Mouse (Mus musculus): ENCODE results near the gene Tpte. TPM values are rescaled to one million over a fixed set of nuclear protein-coding genes. Genes with fewer than 3 reads are reported as not detected.
A peak's percentile ranks its signal among the peaks of the same experiment; 100 is the strongest.

The Tpte gene
- total and polyA plus RNA-seq, 3 experiments = not detected

DNA sequence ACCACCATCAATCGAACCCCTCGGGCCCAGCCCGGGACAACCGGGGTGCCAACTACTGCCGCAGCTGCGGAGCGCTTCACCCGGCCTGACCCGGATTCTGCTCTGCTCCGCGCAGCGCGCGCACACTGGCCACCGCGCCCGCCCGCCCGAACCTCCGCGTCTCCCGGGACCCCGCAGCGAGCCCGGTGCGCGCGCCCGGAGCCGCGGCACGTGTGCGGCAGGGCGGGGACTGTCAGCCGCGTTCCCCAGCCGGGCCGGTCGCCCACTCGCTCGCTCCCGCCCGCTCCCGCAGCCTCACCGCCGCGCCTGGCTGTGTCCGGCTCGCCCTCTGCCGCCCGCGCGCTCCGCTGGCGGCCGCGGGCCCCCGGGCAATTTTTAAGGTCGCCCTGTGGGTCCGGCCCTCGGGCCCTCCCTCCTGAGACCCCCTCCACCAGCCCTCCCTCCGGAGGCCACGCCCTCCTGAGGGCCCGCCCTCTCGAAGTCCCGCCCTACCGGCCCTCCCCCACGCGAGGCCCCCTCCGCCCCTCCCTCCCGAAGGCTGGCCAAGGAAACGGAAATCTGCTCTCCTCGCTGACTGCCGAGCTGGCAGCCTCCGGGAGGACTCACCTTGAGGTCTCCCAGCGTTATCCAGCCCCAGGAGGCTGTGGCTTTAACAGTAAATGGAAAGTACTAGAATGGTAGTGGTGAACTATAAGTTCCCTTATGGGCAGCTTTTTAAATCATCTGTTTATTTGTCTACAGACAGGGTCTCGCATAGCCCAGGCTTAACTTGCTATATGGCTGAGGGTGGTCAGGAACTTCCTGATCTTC is 115.1 kb downstream of the Tpte start, which contains the start of gene Slc25a15 (continued):
- TF ChIP-seq POLR2AphosphoS5 (IDR thresholded peaks at IDR 0.05; ENCODE audit: borderline replicate concordance, low read depth, low read length) (no peak), UBTF (IDR thresholded peaks at IDR 0.05; ENCODE audit: borderline replicate concordance, insufficient read depth, low read depth, low read length) (no peak), JUND (IDR thresholded peaks at IDR 0.05; ENCODE audit: low read depth, low read length) (no peak), MYC (IDR thresholded peaks at IDR 0.05; ENCODE audit: low read depth, low read length) (0 out of 2 replicates have a peak, but pooled peaks have one; percentile 9)

GRCm38 (mm10) chr8:22399285-22399880 is 116.1 kb downstream of the Tpte start:
- TF ChIP-seq MXI1 (IDR thresholded peaks at IDR 0.05; ENCODE audit: low read depth, low read length) = no peak
- TF ChIP-seq CTCF (IDR thresholded peaks at IDR 0.05 in 2 of 3, conservative IDR thresholded peaks at IDR 0.05 in 1 of 3; ENCODE audit: control insufficient read depth in 1 of 3, insufficient read depth in 1 of 3, low read depth in 2 of 3, low read length in 3 of 3, poor library complexity in 1 of 3, severe bottlenecking in 1 of 3) = peak in 2 of 3 experiments; percentile 16 to 17; a peak in 2 of 6 replicates
- Histone ChIP-seq H3K9ac (ENCODE audit: control insufficient read depth, low read depth, low read length, poor library complexity, severe bottlenecking) (no peak overlapping the region; the same call in 1 of the 2 replicates), H3K4me3 (ENCODE audit: control insufficient read depth in 1 of 2, insufficient read depth in 1 of 2, low read depth in 2 of 2, low read length in 2 of 2) (peak overlapping the region; percentile 72 to 92), H3K9me3 (replicated peaks; ENCODE audit: insufficient read depth, low read length) (no peaks in the 10 kb centered on the region), H3K27me3 (ENCODE audit: control insufficient read depth in 1 of 2, insufficient read depth in 2 of 2, low read length in 2 of 2) (no peaks in the 10 kb centered on the region), H3K4me1 (ENCODE audit: control insufficient read depth in 1 of 2, insufficient read depth in 2 of 2, low read length in 2 of 2) (peaks cover 3 to 5% of the 10 kb centered on the region in 2 experiments), H3K79me2 (ENCODE audit: control insufficient read depth, insufficient read depth, low read length, poor library complexity) (peaks cover 6% of the 10 kb centered on the region), H3K36me3 (ENCODE audit: control insufficient read depth in 1 of 2, insufficient read depth in 2 of 2, low read length in 2 of 2) (peaks cover 0 to 12% of the 10 kb centered on the region in 2 experiments; a peak in 2 of 4 replicates), H3K27ac (ENCODE audit: control insufficient read depth, low read depth, low read length) (no peak overlapping the region)
- DNase-seq (ENCODE audit: low read depth, low spot score) = peak; percentile 24

DNA sequence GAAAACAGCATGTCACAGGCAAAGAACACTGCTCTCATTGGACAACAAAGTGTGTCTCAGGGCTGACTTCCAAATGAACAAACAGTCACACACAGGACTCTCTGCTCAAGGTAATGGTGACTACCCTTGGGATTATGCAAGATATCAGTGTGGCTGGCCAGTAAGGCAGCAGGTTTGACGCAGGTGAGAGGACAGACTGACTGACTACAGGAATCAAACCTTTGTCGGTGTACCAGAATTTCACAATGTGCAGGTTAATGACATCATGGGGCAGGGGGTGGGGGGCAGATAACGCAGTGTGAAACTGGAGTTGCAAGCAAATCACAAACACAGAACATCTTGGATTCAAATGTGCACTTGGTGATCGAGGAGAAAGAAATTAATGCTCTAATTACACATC is 117.4 kb downstream of the Tpte start:
- Histone ChIP-seq H3K9ac (ENCODE audit: control insufficient read depth, low read depth, low read length, poor library complexity, severe bottlenecking) (no peak overlapping the region), H3K79me2 (ENCODE audit: control insufficient read depth, insufficient read depth, low read length, poor library complexity) (peaks cover 6% of the 10 kb centered on the region), H3K4me1 (ENCODE audit: control insufficient read depth in 1 of 2, insufficient read depth in 2 of 2, low read length in 2 of 2) (peaks cover 2 to 3% of the 10 kb centered on the region in 2 experiments; a peak in 3 of 4 replicates), H3K27me3 (ENCODE audit: control insufficient read depth in 1 of 2, insufficient read depth in 2 of 2, low read length in 2 of 2) (no peaks in the 10 kb centered on the region), H3K36me3 (ENCODE audit: control insufficient read depth in 1 of 2, insufficient read depth in 2 of 2, low read length in 2 of 2) (peaks cover 0 to 7% of the 10 kb centered on the region in 2 experiments; a peak in 2 of 4 replicates), H3K4me3 (ENCODE audit: control insufficient read depth in 1 of 2, insufficient read depth in 1 of 2, low read depth in 2 of 2, low read length in 2 of 2) (no peak overlapping the region), H3K27ac (ENCODE audit: control insufficient read depth, low read depth, low read length) (no peak overlapping the region), H3K9me3 (replicated peaks; ENCODE audit: insufficient read depth, low read length) (no peaks in the 10 kb centered on the region)
- DNase-seq (ENCODE audit: low read depth, low spot score) = no peak
- TF ChIP-seq MEF2A (IDR thresholded peaks at IDR 0.05; ENCODE audit: extremely low read depth, insufficient replicate concordance, low read depth, low read length, poor library complexity, severe bottlenecking) (no peak), TAL1 (IDR thresholded peaks at IDR 0.05; ENCODE audit: low read length) (no peak), MYB (IDR thresholded peaks at IDR 0.05; ENCODE audit: low read depth, low read length) (no peak), GABPA (IDR thresholded peaks at IDR 0.05; ENCODE audit: low read depth, low read length) (no peak), ELF1 (IDR thresholded peaks at IDR 0.05; ENCODE audit: low read depth, low read length) (no peak), RCOR1 (IDR thresholded peaks at IDR 0.05; ENCODE audit: low read depth, low read length) (no peak), NELFE (IDR thresholded peaks at IDR 0.05; ENCODE audit: low read depth, low read length) (no peak), JUND (IDR thresholded peaks at IDR 0.05; ENCODE audit: low read depth, low read length) (no peak), CTCF (IDR thresholded peaks at IDR 0.05 in 2 of 3, conservative IDR thresholded peaks at IDR 0.05 in 1 of 3; ENCODE audit: control insufficient read depth in 1 of 3, insufficient read depth in 1 of 3, low read depth in 2 of 3, low read length in 3 of 3, poor library complexity in 1 of 3, severe bottlenecking in 1 of 3) (no peak), TBP (IDR thresholded peaks at IDR 0.05; ENCODE audit: low read depth, low read length) (no peak), ZKSCAN1 (IDR thresholded peaks at IDR 0.05; ENCODE audit: low read depth, low read length) (no peak), HCFC1 (IDR thresholded peaks at IDR 0.05; ENCODE audit: low read depth, low read length) (no peak), KAT2A (conservative IDR thresholded peaks at IDR 0.05; ENCODE audit: low read depth, low read length) (no peak), SMC3 (IDR thresholded peaks at IDR 0.05; ENCODE audit: low read depth, low read length) (no peak), USF2 (IDR thresholded peaks at IDR 0.05; ENCODE audit: borderline replicate concordance in 1 of 2, insufficient read depth in 1 of 2, low read depth in 1 of 2, low read length in 2 of 2) (no peak)

Data from MEL (cell line).